Mouse (Mus musculus) hindbrain, embryonic 16.5 days (tissue): ENCODE measurements at regions not wholly inside any gene's neighbourhood (a gene's known extent, or its start where the extent isn't known, plus 50 kb on each side); places are given as distances from the start of the nearest gene placed in this dataset.

Experiments used
- ATAC-seq: fragments of 200-750 bp; cut with Nextera tagmentation; 2 replicates; pipeline ENCODE4 v1.8.0; 2017; ENCODE audit warnings: moderate TSS enrichment, moderate library complexity
- H3K27ac ChIP-seq: fragments of 300-500 bp; sonication (generic); 2 replicates; pipeline ENCODE4 v1.5.1; 2014; ENCODE audit warnings: low read depth, mild to moderate bottlenecking, control low read depth, low read length, moderate library complexity
- H3K27me3 ChIP-seq: fragments of 300-500 bp; sonication (generic); replicated peaks from 2 replicates; pipeline ENCODE4 v1.6.1; 2014; ENCODE audit warnings: low read length; ENCODE audit not compliant: control insufficient read depth, insufficient read depth
- H3K36me3 ChIP-seq: fragments of 300-500 bp; sonication (generic); 2 replicates; pipeline ENCODE4 v1.6.1; 2014; ENCODE audit warnings: mild to moderate bottlenecking, low read length, moderate library complexity, mixed read lengths; ENCODE audit not compliant: control insufficient read depth, insufficient read depth
- H3K4me1 ChIP-seq: fragments of 300-500 bp; sonication (generic); 2 replicates; pipeline ENCODE4 v1.6.1; 2014; ENCODE audit warnings: low read depth, low read length; ENCODE audit not compliant: control insufficient read depth, insufficient read depth
- H3K4me2 ChIP-seq: fragments of 300-500 bp; sonication (generic); 2 replicates; pipeline ENCODE4 v1.6.1; 2014; ENCODE audit warnings: mild to moderate bottlenecking, low read length, control low read depth, moderate library complexity
- H3K4me3 ChIP-seq: fragments of 300-500 bp; sonication (generic); 2 replicates; pipeline ENCODE4 v1.5.1; 2014; ENCODE audit warnings: mild to moderate bottlenecking, low read length, control low read depth, moderate library complexity
- H3K9ac ChIP-seq: fragments of 300-500 bp; sonication (generic); 2 replicates; pipeline ENCODE4 v1.6.1; 2014; ENCODE audit warnings: low read depth, mild to moderate bottlenecking, control low read depth, low read length, moderate library complexity
- H3K9me3 ChIP-seq: fragments of 300-500 bp; sonication (generic); 2 replicates; pipeline ENCODE4 v1.6.1; 2014; ENCODE audit warnings: mild to moderate bottlenecking, low read length, moderate library complexity; ENCODE audit not compliant: control insufficient read depth
- WGBS: fragments of 180-500 bp; shearing (Covaris S2); extraction: QIAGEN DNeasy Blood & Tissue Kit; methylation state at CpG from one replicate; pipeline ENCODE4 v1.1.7; 2014; 5-methylcytosine and 5-hydroxymethylcytosine counted together

- Histone ChIP-seq H3K4me3 (no peak overlapping the region), H3K4me1 (peaks cover 3% of the 10 kb centered on the region), H3K27me3 (no peaks in the 10 kb centered on the region), H3K9me3 (no peaks in the 10 kb centered on the region), H3K4me2 (no peak overlapping the region), H3K9ac (no peak overlapping the region), H3K36me3 (no peaks in the 10 kb centered on the region), H3K27ac (no peak overlapping the region)
- ATAC-seq, result no peak
- 62% methylated on average over 3 of the region's 3 CpGs for WGBS
These were observed 518.1 kb upstream of the Adamts9 start for GRCm38 (mm10) chr6:93461374-93461773.

- no peak overlapping the region for H3K27ac ChIP-seq
These were observed 514.3 kb upstream of the Adamts9 start for GRCm38 (mm10) chr6:93457613-93458012.

GRCm38 (mm10) chr6:93456383-93457033, 513.2 kb upstream of the Adamts9 start:
- H3K9ac ChIP-seq, result no peak overlapping the region
- H3K4me2 ChIP-seq, result no peak overlapping the region
- no peak overlapping the region for H3K4me3 ChIP-seq
- no peaks in the 10 kb centered on the region for H3K9me3 ChIP-seq
- 86% methylated on average over 9 of the region's 9 CpGs for WGBS
- H3K36me3 ChIP-seq, result no peaks in the 10 kb centered on the region
- H3K4me1 ChIP-seq, result peaks cover under 1% of the 10 kb centered on the region; the same call in 1 of the 2 replicates
- no peaks in the 10 kb centered on the region for H3K27me3 ChIP-seq
- no peak overlapping the region for H3K27ac ChIP-seq
- no peak for ATAC-seq

More at GRCm38 (mm10) chr6:93457613-93458012, 514.3 kb upstream of the Adamts9 start:
- Histone ChIP-seq H3K9ac (no peak overlapping the region), H3K36me3 (no peaks in the 10 kb centered on the region), H3K9me3 (no peaks in the 10 kb centered on the region), H3K4me3 (no peak overlapping the region), H3K4me1 (peaks cover 3% of the 10 kb centered on the region), H3K27me3 (no peaks in the 10 kb centered on the region), H3K4me2 (no peak overlapping the region)
- 77% methylated on average over 4 of the region's 4 CpGs for WGBS
- ATAC-seq, result no peak

GRCm38 (mm10) chr6:93445568-93445967, 502.3 kb upstream of the Adamts9 start:
- Histone ChIP-seq H3K27ac (no peak overlapping the region), H3K9ac (no peak overlapping the region), H3K4me3 (no peak overlapping the region), H3K9me3 (no peaks in the 10 kb centered on the region), H3K4me1 (peaks cover 8% of the 10 kb centered on the region), H3K27me3 (no peaks in the 10 kb centered on the region), H3K36me3 (no peaks in the 10 kb centered on the region), H3K4me2 (no peak overlapping the region)
- ATAC-seq, result no peak
- WGBS, result 80% methylated on average over 16 of the region's 16 CpGs

- no peak for ATAC-seq
- Histone ChIP-seq H3K27me3 (no peaks in the 10 kb centered on the region), H3K9ac (no peak overlapping the region), H3K9me3 (no peaks in the 10 kb centered on the region), H3K27ac (no peak overlapping the region), H3K4me1 (peaks cover 8% of the 10 kb centered on the region), H3K4me2 (no peak overlapping the region), H3K4me3 (no peak overlapping the region), H3K36me3 (no peaks in the 10 kb centered on the region)
- WGBS, result 65% methylated on average over 5 of the region's 5 CpGs
These were observed 501.8 kb upstream of the Adamts9 start for GRCm38 (mm10) chr6:93445124-93445523.

- H3K9me3 ChIP-seq, result no peaks in the 10 kb centered on the region
- no peak overlapping the region for H3K9ac ChIP-seq
- no peak overlapping the region for H3K27ac ChIP-seq
- no peak overlapping the region for H3K4me3 ChIP-seq
- peak; percentile 56; the same call in 1 of the 2 replicates for ATAC-seq
- H3K4me2 ChIP-seq, result peak overlapping the region; percentile 26; the same call in 1 of the 2 replicates
- H3K27me3 ChIP-seq, result no peaks in the 10 kb centered on the region
- H3K4me1 ChIP-seq, result peaks cover 8% of the 10 kb centered on the region
- no peaks in the 10 kb centered on the region for H3K36me3 ChIP-seq
- 19% methylated on average over 11 of the region's 11 CpGs for WGBS
These were observed 500.7 kb upstream of the Adamts9 start for GRCm38 (mm10) chr6:93443766-93444557.

GRCm38 (mm10) chr6:93433446-93433845, 490.2 kb upstream of the Adamts9 start:
- no peak overlapping the region for H3K9ac ChIP-seq
- H3K36me3 ChIP-seq, result no peaks in the 10 kb centered on the region
- no peak for ATAC-seq
- H3K27ac ChIP-seq, result no peak overlapping the region
- no peaks in the 10 kb centered on the region for H3K9me3 ChIP-seq
- WGBS, result 75% methylated on average over 1 of the region's 1 CpGs
- no peak overlapping the region for H3K4me3 ChIP-seq
- no peaks in the 10 kb centered on the region for H3K27me3 ChIP-seq
- H3K4me2 ChIP-seq, result no peak overlapping the region
- no peaks in the 10 kb centered on the region for H3K4me1 ChIP-seq

GRCm38 (mm10) chr6:93426141-93426540, 482.8 kb upstream of the Adamts9 start:
- Histone ChIP-seq H3K36me3 (no peaks in the 10 kb centered on the region), H3K4me3 (no peak overlapping the region), H3K9ac (no peak overlapping the region), H3K4me2 (no peak overlapping the region), H3K9me3 (no peaks in the 10 kb centered on the region), H3K27ac (no peak overlapping the region), H3K4me1 (no peaks in the 10 kb centered on the region), H3K27me3 (no peaks in the 10 kb centered on the region)
- ATAC-seq, result no peak
- WGBS, result 71% methylated on average over 1 of the region's 1 CpGs

- Histone ChIP-seq H3K4me2 (no peak overlapping the region), H3K27me3 (no peaks in the 10 kb centered on the region), H3K4me3 (no peak overlapping the region), H3K9ac (no peak overlapping the region), H3K9me3 (no peaks in the 10 kb centered on the region), H3K4me1 (no peaks in the 10 kb centered on the region), H3K27ac (no peak overlapping the region), H3K36me3 (no peaks in the 10 kb centered on the region)
- ATAC-seq, result no peak
- WGBS, result 83% methylated on average over 3 of the region's 3 CpGs
These were observed 479.6 kb upstream of the Adamts9 start for GRCm38 (mm10) chr6:93422906-93423305.
